Mouse (Mus musculus) G1E (cell line): ENCODE measurements around the gene Zfpl1.

ENCODE experiments used
- CTCF ChIP-seq: IDR thresholded peaks from 2 replicates; pipeline ENCODE4 v1.5.1; 2012; ENCODE audit warnings: low read depth, low read length, inconsistent platforms, mixed read lengths
- GATA1 ChIP-seq: IDR thresholded peaks from 2 replicates; pipeline ENCODE4 v1.6.1; 2012; ENCODE audit warnings: borderline replicate concordance, low read length, inconsistent platforms, mixed read lengths
- TAL1 ChIP-seq: conservative IDR thresholded peaks from 2 replicates; pipeline ENCODE4 v1.6.1; 2012; ENCODE audit warnings: low read depth, low read length, inconsistent platforms, mixed read lengths

GRCm38 (mm10) chr19:6118677-6119185, 34.0 kb upstream of the Zfpl1 start:
- TF ChIP-seq CTCF = no peak
- TF ChIP-seq GATA1 = no peak
- TF ChIP-seq TAL1 = no peak
